Mouse (Mus musculus) midbrain, postnatal 0 days (tissue): ENCODE measurements around the gene Lrrfip2. TPM values are rescaled to one million over a fixed set of nuclear protein-coding genes. Genes with fewer than 3 reads are reported as not detected.

Experiments used
- ATAC-seq: fragments of 200-750 bp; cut with Nextera tagmentation; 2 replicates; pipeline ENCODE4 v1.8.0; 2017; ENCODE audit warnings: moderate number of reproducible peaks, mild to moderate bottlenecking, moderate TSS enrichment, moderate library complexity; ENCODE audit not compliant: low FRiP score
- DNase-seq: peaks from one replicate; pipeline ENCODE4 v3.0.0-alpha.2; 2015; ENCODE audit warnings: low spot score
- H3K27ac ChIP-seq: fragments of 300-500 bp; sonication (generic); 2 replicates; pipeline ENCODE4 v1.5.1; 2014; ENCODE audit warnings: low read depth, mild to moderate bottlenecking, low read length, mixed read lengths
- H3K27me3 ChIP-seq: fragments of 300-500 bp; sonication (generic); 2 replicates; pipeline ENCODE4 v1.6.1; 2014; ENCODE audit warnings: low read length, control low read depth, mixed read lengths; ENCODE audit not compliant: insufficient read depth
- H3K36me3 ChIP-seq: fragments of 300-500 bp; sonication (generic); 2 replicates; pipeline ENCODE4 v1.6.1; 2014; ENCODE audit warnings: low read length, control low read depth, mixed read lengths; ENCODE audit not compliant: insufficient read depth
- H3K4me1 ChIP-seq: fragments of 300-500 bp; sonication (generic); 2 replicates; pipeline ENCODE4 v1.6.1; 2014; ENCODE audit warnings: mild to moderate bottlenecking, control low read depth, antibody characterized with exemption, low read length, mixed read lengths; ENCODE audit not compliant: insufficient read depth
- H3K4me2 ChIP-seq: fragments of 300-500 bp; sonication (generic); 2 replicates; pipeline ENCODE4 v1.6.1; 2014; ENCODE audit warnings: low read depth, mild to moderate bottlenecking, low read length, mixed read lengths; ENCODE audit not compliant: poor library complexity, severe bottlenecking
- H3K4me3 ChIP-seq: fragments of 300-500 bp; sonication (generic); 2 replicates; pipeline ENCODE4 v1.5.1; 2014; ENCODE audit warnings: low read depth, mild to moderate bottlenecking, low read length, moderate library complexity
- H3K9ac ChIP-seq: fragments of 300-500 bp; sonication (generic); replicated peaks from 2 replicates; pipeline ENCODE4 v1.6.1; 2014; ENCODE audit warnings: mild to moderate bottlenecking, low read length, moderate library complexity, mixed read lengths; ENCODE audit not compliant: poor library complexity, severe bottlenecking
- H3K9me3 ChIP-seq: fragments of 300-500 bp; sonication (generic); 2 replicates; pipeline ENCODE4 v1.6.1; 2016; ENCODE audit warnings: low read length, control low read depth
- CTCF ChIP-seq: IDR thresholded peaks from 2 replicates; pipeline ENCODE4 v1.5.1; 2016; ENCODE audit warnings: antibody characterized with exemption, mild to moderate bottlenecking
- WGBS: fragments of 180-500 bp; shearing (Covaris S2); extraction: QIAGEN DNeasy Blood & Tissue Kit; methylation state at CpG from one replicate; pipeline ENCODE4 v1.1.7; 2014; 5-methylcytosine and 5-hydroxymethylcytosine counted together
- polyA plus RNA-seq: library from polyadenylated mRNA; unstranded; fragments of >200 nt; fragmentation: Nextera tagmentation; extraction: Ambion mirVana; gene quantifications from 2 replicates; pipeline ENCODE4 v1.2.1, GENCODE M21; 2015
- total RNA-seq: library from RNA; depleted of rRNA; stranded (reverse); fragments of >200 nt; gene quantifications from 2 replicates; pipeline ENCODE4 v1.2.3, GENCODE M21; 2014

Gene Lrrfip2
- total and polyA plus RNA-seq, 2 experiments from 2014 or later = 23.7 to 42.2 TPM

- no peaks in the 10 kb centered on the region for H3K9me3 ChIP-seq
- no peak overlapping the region for H3K9ac ChIP-seq
- no peaks in the 10 kb centered on the region for H3K4me1 ChIP-seq
- no peak for TF ChIP-seq CTCF
- 55% methylated on average over 9 of the region's 9 CpGs for WGBS
- no peaks in the 10 kb centered on the region for H3K36me3 ChIP-seq
- H3K27me3 ChIP-seq = no peaks in the 10 kb centered on the region; the same call in 1 of the 2 replicates
- no peak overlapping the region for H3K4me2 ChIP-seq
- no peak overlapping the region for H3K27ac ChIP-seq
- DNase-seq (peak; percentile 55), ATAC-seq (no peak)
- H3K4me3 ChIP-seq = no peak overlapping the region
Measured at GRCm38 (mm10) chr9:111092657-111093056, 24.7 kb upstream of the Lrrfip2 start.

- no peaks in the 10 kb centered on the region for H3K9me3 ChIP-seq
- 30% methylated on average over 5 of the region's 5 CpGs for WGBS
- DNase-seq (peak; percentile 68), ATAC-seq (no peak)
- no peaks in the 10 kb centered on the region for H3K36me3 ChIP-seq
- no peak overlapping the region for H3K4me3 ChIP-seq
- peak; percentile 95 for TF ChIP-seq CTCF
- H3K4me2 ChIP-seq = no peak overlapping the region
- no peak overlapping the region for H3K27ac ChIP-seq
- H3K27me3 ChIP-seq = no peaks in the 10 kb centered on the region; the same call in 1 of the 2 replicates
- no peaks in the 10 kb centered on the region for H3K4me1 ChIP-seq
- H3K9ac ChIP-seq = no peak overlapping the region
Measured at GRCm38 (mm10) chr9:111093094-111093493, 24.3 kb upstream of the Lrrfip2 start.

- Histone ChIP-seq H3K4me1 (no peaks in the 10 kb centered on the region), H3K4me3 (no peak overlapping the region), H3K4me2 (no peak overlapping the region), H3K27me3 (no peaks in the 10 kb centered on the region; the same call in 1 of the 2 replicates), H3K27ac (no peak overlapping the region), H3K9ac (no peak overlapping the region), H3K9me3 (no peaks in the 10 kb centered on the region), H3K36me3 (no peaks in the 10 kb centered on the region)
- WGBS = 83% methylated on average over 5 of the region's 5 CpGs
- ATAC-seq (no peak), DNase-seq (no peak)
- no peak for TF ChIP-seq CTCF
Measured at GRCm38 (mm10) chr9:111094626-111095025, 22.8 kb upstream of the Lrrfip2 start.

GRCm38 (mm10) chr9:111095710-111096109 is 21.7 kb upstream of the Lrrfip2 start:
- no peak for TF ChIP-seq CTCF
- WGBS = 86% methylated on average over 7 of the region's 7 CpGs
- H3K4me3 ChIP-seq = no peak overlapping the region
- no peaks in the 10 kb centered on the region for H3K4me1 ChIP-seq
- H3K4me2 ChIP-seq = no peak overlapping the region
- no peaks in the 10 kb centered on the region for H3K27me3 ChIP-seq
- ATAC-seq = no peak
- no peaks in the 10 kb centered on the region for H3K9me3 ChIP-seq
- no peak overlapping the region for H3K27ac ChIP-seq
- H3K36me3 ChIP-seq = no peaks in the 10 kb centered on the region
- H3K9ac ChIP-seq = no peak overlapping the region
- DNase-seq = no peak

- no peak overlapping the region for H3K27ac ChIP-seq
- ATAC-seq (no peak), DNase-seq (no peak)
- H3K4me2 ChIP-seq = no peak overlapping the region
- no peaks in the 10 kb centered on the region for H3K9me3 ChIP-seq
- no peaks in the 10 kb centered on the region for H3K36me3 ChIP-seq
- 84% methylated on average over 16 of the region's 16 CpGs for WGBS
- H3K9ac ChIP-seq = no peak overlapping the region
- TF ChIP-seq CTCF = no peak
- H3K27me3 ChIP-seq = no peaks in the 10 kb centered on the region
- no peaks in the 10 kb centered on the region for H3K4me1 ChIP-seq
- H3K4me3 ChIP-seq = no peak overlapping the region
Measured at GRCm38 (mm10) chr9:111096419-111097326, 20.7 kb upstream of the Lrrfip2 start.

- H3K4me1 ChIP-seq = no peaks in the 10 kb centered on the region
- H3K27me3 ChIP-seq = no peaks in the 10 kb centered on the region
- no peak overlapping the region for H3K27ac ChIP-seq
- H3K9ac ChIP-seq = no peak overlapping the region
- H3K4me2 ChIP-seq = no peak overlapping the region
- H3K4me3 ChIP-seq = no peak overlapping the region
- TF ChIP-seq CTCF = no peak
- no peaks in the 10 kb centered on the region for H3K36me3 ChIP-seq
- ATAC-seq (no peak), DNase-seq (no peak)
- no peaks in the 10 kb centered on the region for H3K9me3 ChIP-seq
- WGBS = 70% methylated on average over 6 of the region's 6 CpGs
Measured at GRCm38 (mm10) chr9:111097543-111097942, 19.8 kb upstream of the Lrrfip2 start.
